Mouse (Mus musculus): ENCODE measurements around the gene 2310057N15Rik.
"Not testable (repeated sequence)": the region's sequence is repeated elsewhere in the genome, so short reads cannot be mapped to it uniquely, and the experiment has no call there.

The 2310057N15Rik gene

GRCm38 (mm10) chr16:88774106-88774505 is at the start of gene 2310057N15Rik:
TSS of gene 2310057N15Rik (minus strand) at chr16:88774206.
- no peak for DNase-seq (ENCODE audit: low spot score)

DNA sequence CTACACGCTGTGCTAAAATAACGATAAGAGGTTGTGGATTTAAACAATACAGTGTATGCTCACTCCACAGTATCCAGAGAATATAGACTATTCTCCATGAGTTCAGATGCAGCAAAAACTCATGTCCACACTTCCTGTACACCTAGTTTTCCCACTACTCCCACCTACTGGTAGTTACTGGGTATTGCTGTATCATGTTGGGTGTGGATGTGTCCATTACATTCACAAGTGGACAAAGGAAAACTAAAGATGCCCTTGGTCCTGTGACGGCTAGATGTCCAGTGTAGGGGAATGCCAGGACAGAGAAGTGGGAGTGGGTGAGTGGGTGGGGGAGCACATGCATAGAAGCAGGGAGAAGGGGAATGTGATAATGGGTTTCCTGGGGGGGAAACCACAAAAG is 49.7 kb upstream of the 2310057N15Rik start:
- DNase-seq (ENCODE audit: low spot score), result no peak

- DNase-seq (ENCODE audit: low spot score), result no peak
These were observed 46.1 kb upstream of the 2310057N15Rik start, which contains the start of gene Krtap15 for GRCm38 (mm10) chr16:88820066-88820465. TSS of gene Krtap15 (plus strand) at chr16:88820215.

DNA sequence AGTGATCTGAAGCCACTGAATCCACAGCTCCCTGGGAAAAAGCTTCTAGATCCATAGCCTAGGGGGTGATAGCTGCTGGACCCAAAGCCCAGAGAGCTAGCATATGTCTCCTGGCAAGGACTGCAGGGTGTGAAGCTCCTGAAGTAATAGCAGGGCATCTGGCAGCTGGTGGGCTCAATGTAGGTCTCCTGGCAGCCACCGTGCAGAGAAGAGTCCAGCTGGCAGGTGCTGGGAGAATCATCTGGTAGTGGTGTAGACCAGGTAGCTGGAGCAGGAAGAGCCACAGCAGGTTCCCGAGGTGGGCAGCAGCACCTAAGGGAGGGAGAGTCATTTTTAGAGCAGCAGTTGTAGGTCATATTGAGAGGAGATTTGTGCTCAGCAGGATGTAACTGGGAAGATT is 37.8 kb upstream of the 2310057N15Rik start, which contains the start of gene Gm20741:
Gm20741 (minus strand) TSS at position 394 of the 400 bp plus-strand sequence.
- no peak for DNase-seq (ENCODE audit: low spot score)

- no peak for DNase-seq (ENCODE audit: low spot score)
These were observed 12.8 kb upstream of the 2310057N15Rik start for GRCm38 (mm10) chr16:88786786-88787185.

GRCm38 (mm10) chr16:88777596-88777995 is 3.6 kb upstream of the 2310057N15Rik start, which contains the start of gene Gm5965:
TSS of gene Gm5965 (plus strand) at chr16:88777896.
- no peak for DNase-seq (ENCODE audit: low spot score)

DNA sequence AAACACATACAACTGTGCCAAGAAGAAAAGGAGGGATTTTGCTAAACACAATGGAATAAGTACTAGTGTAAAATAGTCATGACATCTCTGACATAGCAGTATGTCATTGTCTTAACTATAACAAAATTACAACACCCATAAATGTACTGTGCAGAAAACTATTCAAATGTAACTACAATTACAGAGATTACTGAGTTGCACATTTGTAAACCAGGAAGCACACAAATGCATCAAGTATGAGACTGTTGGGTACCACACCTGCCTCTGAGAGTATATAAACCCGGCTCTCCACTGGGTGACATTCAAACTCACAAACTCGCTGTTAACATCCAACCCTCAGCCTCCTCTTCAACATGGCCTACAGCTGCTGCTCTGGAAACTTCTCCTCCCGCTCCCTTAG is 15.5 kb downstream of the 2310057N15Rik start, which contains the start of gene 2310034C09Rik:
2310034C09Rik (plus strand) TSS at position 301 of the 400 bp plus-strand sequence.
- not testable (repeated sequence) for DNase-seq (ENCODE audit: low spot score)

- DNase-seq (ENCODE audit: low spot score), result not testable (repeated sequence)
These were observed 22.5 kb downstream of the 2310057N15Rik start, which contains the start of gene Krtap13 for GRCm38 (mm10) chr16:88751535-88751934. TSS of gene Krtap13 (minus strand) at chr16:88751635.

DNA sequence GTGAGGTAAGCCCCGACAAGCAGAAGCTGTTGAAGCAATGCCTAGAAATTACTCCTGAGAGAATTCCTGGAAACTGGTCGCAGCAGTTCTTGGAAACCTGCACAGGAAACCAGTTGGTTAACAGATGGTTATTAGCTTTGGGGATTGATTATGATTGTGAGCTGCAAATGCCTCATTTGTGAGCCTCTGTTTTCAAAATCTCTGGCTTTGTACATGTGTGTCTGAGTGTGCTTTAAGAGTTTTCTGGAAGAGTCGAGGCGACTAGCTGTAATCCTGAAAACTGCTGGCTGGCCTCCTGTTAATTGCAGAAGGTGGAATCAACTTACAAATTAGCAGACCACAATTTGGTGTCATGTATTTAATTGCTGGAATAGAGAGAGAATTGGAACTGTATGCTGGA is 26.1 kb downstream of the 2310057N15Rik start:
- DNase-seq (ENCODE audit: low spot score), result no peak

DNA sequence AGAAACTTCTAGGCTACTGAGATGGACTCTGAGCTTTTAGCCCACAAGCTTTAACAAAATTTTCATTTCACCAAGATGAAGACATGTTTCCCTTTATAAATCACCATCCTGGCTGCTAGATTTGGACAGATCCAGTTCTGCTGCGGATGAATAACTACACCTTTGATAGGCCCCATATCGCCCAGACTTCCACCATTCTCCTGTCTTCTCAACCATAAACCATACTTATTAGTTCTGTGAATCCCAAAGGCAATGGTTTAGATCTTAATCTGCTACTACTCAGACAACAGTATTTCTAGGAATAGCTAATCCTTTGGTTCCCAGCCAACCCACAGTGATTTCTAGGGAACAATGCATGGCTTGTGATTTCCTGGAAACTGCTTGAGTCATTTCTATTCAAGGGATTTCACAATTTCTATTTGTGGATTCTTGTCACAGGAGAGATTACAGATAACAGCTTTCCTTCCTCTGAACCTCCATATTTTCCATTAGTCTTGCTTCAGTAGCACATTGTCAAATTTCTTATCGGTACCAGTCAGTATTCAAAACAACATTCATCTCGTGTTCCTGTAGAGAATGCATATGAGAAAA is 29.2 kb downstream of the 2310057N15Rik start:
- no peak for DNase-seq (ENCODE audit: low spot score)

GRCm38 (mm10) chr16:88735391-88735790 is 38.6 kb downstream of the 2310057N15Rik start:
- DNase-seq (ENCODE audit: low spot score), result no peak

GRCm38 (mm10) chr16:88728812-88729275 is 45.2 kb downstream of the 2310057N15Rik start, which contains the start of gene Krtap13-1:
TSS of gene Krtap13-1 (plus strand) at chr16:88728862.
- no peak for DNase-seq (ENCODE audit: low spot score)
